Mouse (Mus musculus) liver, embryonic 13.5 days (tissue): ENCODE measurements around the gene Auts2. TPM values are rescaled to one million over a fixed set of nuclear protein-coding genes. Genes with fewer than 3 reads are reported as not detected.

Source experiments
- ATAC-seq: fragments of 200-750 bp; cut with Nextera tagmentation; 2 replicates; pipeline ENCODE4 v1.8.0; 2017; ENCODE audit warnings: low read depth, mild to moderate bottlenecking, moderate number of reproducible peaks, moderate library complexity
- DNase-seq: peaks from one replicate; pipeline ENCODE4 v3.0.0; 2022
- H3K27ac ChIP-seq: fragments of 300-500 bp; sonication (generic); 2 replicates; pipeline ENCODE4 v1.5.1; 2015; ENCODE audit warnings: moderate library complexity, mild to moderate bottlenecking, inconsistent platforms
- H3K27me3 ChIP-seq: fragments of 300-500 bp; sonication (generic); 2 replicates; pipeline ENCODE4 v1.6.1; 2015; ENCODE audit warnings: mild to moderate bottlenecking, inconsistent platforms
- H3K36me3 ChIP-seq: fragments of 300-500 bp; sonication (generic); 2 replicates; pipeline ENCODE4 v1.6.1; 2015; ENCODE audit warnings: mild to moderate bottlenecking, inconsistent platforms
- H3K4me1 ChIP-seq: fragments of 300-500 bp; sonication (generic); replicated peaks from 2 replicates; pipeline ENCODE4 v1.6.1; 2015; ENCODE audit warnings: inconsistent platforms
- H3K4me2 ChIP-seq: fragments of 300-500 bp; sonication (generic); 2 replicates; pipeline ENCODE4 v1.6.1; 2015; ENCODE audit warnings: inconsistent platforms, mild to moderate bottlenecking, moderate library complexity
- H3K4me3 ChIP-seq: fragments of 300-500 bp; sonication (generic); replicated peaks from 2 replicates; pipeline ENCODE4 v1.5.1; 2015; ENCODE audit warnings: mild to moderate bottlenecking, inconsistent platforms
- H3K9ac ChIP-seq: fragments of 300-500 bp; sonication (generic); 2 replicates; pipeline ENCODE4 v1.6.1; 2015; ENCODE audit warnings: mild to moderate bottlenecking, inconsistent platforms
- H3K9me3 ChIP-seq: fragments of 300-500 bp; sonication (generic); replicated peaks from 2 replicates; pipeline ENCODE4 v1.6.1; 2016; ENCODE audit warnings: inconsistent platforms
- WGBS: fragments of 180-500 bp; shearing (Covaris S2); methylation state at CpG from one replicate; pipeline ENCODE4 v1.1.7; 2015; ENCODE audit not compliant: insufficient replicate concordance; 5-methylcytosine and 5-hydroxymethylcytosine counted together
- polyA plus RNA-seq: library from polyadenylated mRNA; unstranded; fragments of >200 nt; fragmentation: Nextera tagmentation; extraction: Ambion mirVana; gene quantifications from 2 replicates; pipeline ENCODE4 v1.2.1, GENCODE M21; 2015

Auts2 gene
- polyA plus RNA-seq, 1 experiment from 2014 or later, result 1.5 TPM

GRCm38 (mm10) chr5:132537475-132537874, 5.7 kb downstream of the Auts2 start:
- Histone ChIP-seq H3K4me2 (no peak overlapping the region), H3K27me3 (peaks cover 25% of the 10 kb centered on the region), H3K4me3 (no peak overlapping the region), H3K9me3 (no peaks in the 10 kb centered on the region), H3K4me1 (peaks cover 9% of the 10 kb centered on the region), H3K27ac (no peak overlapping the region), H3K36me3 (no peaks in the 10 kb centered on the region), H3K9ac (no peak overlapping the region)
- DNase-seq (no peak), ATAC-seq (no peak)
- 56% methylated on average over 4 of the region's 4 CpGs for WGBS

- H3K9ac ChIP-seq, result no peak overlapping the region
- H3K27me3 ChIP-seq, result no peaks in the 10 kb centered on the region
- no peak for DNase-seq
- ATAC-seq, result no peak
- H3K4me2 ChIP-seq, result no peak overlapping the region
- WGBS, result 71% methylated on average over 3 of the region's 3 CpGs
- H3K27ac ChIP-seq, result no peak overlapping the region
- peaks cover 13% of the 10 kb centered on the region; the same call in 1 of the 2 replicates for H3K4me1 ChIP-seq
- no peaks in the 10 kb centered on the region for H3K36me3 ChIP-seq
- no peaks in the 10 kb centered on the region for H3K9me3 ChIP-seq
- H3K4me3 ChIP-seq, result no peak overlapping the region
Observed at GRCm38 (mm10) chr5:132526395-132526794, 16.7 kb downstream of the Auts2 start.

DNA sequence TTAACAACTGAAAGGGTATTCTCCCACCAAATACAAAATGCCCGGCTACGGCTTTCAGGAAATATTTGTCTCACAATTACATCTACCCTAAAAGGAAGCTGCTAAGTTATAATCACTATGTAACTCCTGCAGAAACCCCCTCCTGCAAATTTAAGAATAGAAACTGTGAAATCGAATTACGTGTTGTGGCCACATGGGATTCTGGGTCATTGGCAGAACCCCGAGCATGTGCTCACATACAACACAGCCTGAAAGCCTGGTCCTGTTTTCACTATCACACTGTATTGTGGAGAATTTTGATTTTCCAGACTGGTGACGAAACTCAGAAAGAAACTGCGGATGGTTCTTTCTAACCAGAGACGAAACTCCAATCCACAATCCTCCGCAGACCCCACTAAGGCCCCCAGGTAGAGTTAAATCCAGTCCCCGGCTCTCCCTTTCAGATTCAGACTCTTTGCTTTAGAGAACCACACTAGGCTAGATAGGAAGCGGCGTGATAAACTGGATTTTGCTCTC, 21.7 kb downstream of the Auts2 start:
- DNase-seq (no peak), ATAC-seq (no peak)
- Histone ChIP-seq H3K27ac (no peak overlapping the region), H3K9ac (no peak overlapping the region), H3K4me3 (no peak overlapping the region), H3K4me2 (no peak overlapping the region), H3K36me3 (no peaks in the 10 kb centered on the region), H3K27me3 (no peaks in the 10 kb centered on the region), H3K4me1 (peaks cover 11% of the 10 kb centered on the region; the same call in 1 of the 2 replicates), H3K9me3 (no peaks in the 10 kb centered on the region)
- WGBS, result 70% methylated on average over 12 of the region's 12 CpGs

GRCm38 (mm10) chr5:132517879-132518278, 25.3 kb downstream of the Auts2 start:
- Histone ChIP-seq H3K4me1 (peaks cover 22% of the 10 kb centered on the region; the same call in 1 of the 2 replicates), H3K36me3 (no peaks in the 10 kb centered on the region), H3K4me3 (no peak overlapping the region), H3K9me3 (no peaks in the 10 kb centered on the region), H3K27ac (no peak overlapping the region), H3K27me3 (no peaks in the 10 kb centered on the region), H3K9ac (no peak overlapping the region), H3K4me2 (no peak overlapping the region)
- 66% methylated on average over 6 of the region's 6 CpGs for WGBS
- ATAC-seq (no peak), DNase-seq (no peak)

- ATAC-seq (no peak), DNase-seq (no peak)
- peaks cover 22% of the 10 kb centered on the region; the same call in 1 of the 2 replicates for H3K4me1 ChIP-seq
- no peaks in the 10 kb centered on the region for H3K27me3 ChIP-seq
- no peaks in the 10 kb centered on the region for H3K36me3 ChIP-seq
- H3K9me3 ChIP-seq, result no peaks in the 10 kb centered on the region
- no peak overlapping the region for H3K9ac ChIP-seq
- H3K27ac ChIP-seq, result no peak overlapping the region
- H3K4me3 ChIP-seq, result no peak overlapping the region
- H3K4me2 ChIP-seq, result no peak overlapping the region
- WGBS, result 61% methylated on average over 6 of the region's 6 CpGs
Observed at GRCm38 (mm10) chr5:132514521-132514920, 28.6 kb downstream of the Auts2 start.

DNA sequence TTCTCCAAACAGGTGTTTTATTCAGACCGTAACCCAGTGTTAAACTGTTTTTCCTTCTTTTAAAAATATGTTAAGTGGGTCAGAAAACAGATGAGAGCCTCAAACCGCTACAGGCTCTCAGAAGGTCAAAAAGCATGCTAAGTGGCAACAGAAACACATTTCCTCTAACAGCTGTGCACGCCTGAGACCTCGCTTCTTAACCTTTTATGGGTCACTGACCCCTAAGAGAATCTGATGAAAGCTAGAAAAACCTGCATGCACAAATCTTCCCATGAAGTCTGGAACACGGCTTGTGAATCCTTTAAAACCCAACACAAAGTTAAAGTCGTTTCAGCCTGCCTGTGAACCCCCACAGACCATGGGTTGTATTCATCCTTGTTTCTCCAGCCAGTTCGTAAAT, 29.9 kb downstream of the Auts2 start:
- Histone ChIP-seq H3K4me1 (peaks cover 15% of the 10 kb centered on the region; the same call in 1 of the 2 replicates), H3K4me3 (no peak overlapping the region), H3K36me3 (no peaks in the 10 kb centered on the region), H3K9ac (no peak overlapping the region), H3K27ac (no peak overlapping the region), H3K9me3 (no peaks in the 10 kb centered on the region), H3K4me2 (no peak overlapping the region), H3K27me3 (no peaks in the 10 kb centered on the region)
- no peak for DNase-seq
- WGBS, result 67% methylated on average over 7 of the region's 7 CpGs
- no peak for ATAC-seq

GRCm38 (mm10) chr5:132509464-132509885, 33.7 kb downstream of the Auts2 start:
- Histone ChIP-seq H3K36me3 (no peaks in the 10 kb centered on the region), H3K9ac (no peak overlapping the region), H3K27ac (no peak overlapping the region), H3K27me3 (no peaks in the 10 kb centered on the region), H3K4me3 (no peak overlapping the region), H3K9me3 (no peaks in the 10 kb centered on the region), H3K4me2 (no peak overlapping the region), H3K4me1 (peaks cover 13% of the 10 kb centered on the region; the same call in 1 of the 2 replicates)
- 58% methylated on average over 9 of the region's 9 CpGs for WGBS
- DNase-seq, result no peak
- no peak for ATAC-seq

DNA sequence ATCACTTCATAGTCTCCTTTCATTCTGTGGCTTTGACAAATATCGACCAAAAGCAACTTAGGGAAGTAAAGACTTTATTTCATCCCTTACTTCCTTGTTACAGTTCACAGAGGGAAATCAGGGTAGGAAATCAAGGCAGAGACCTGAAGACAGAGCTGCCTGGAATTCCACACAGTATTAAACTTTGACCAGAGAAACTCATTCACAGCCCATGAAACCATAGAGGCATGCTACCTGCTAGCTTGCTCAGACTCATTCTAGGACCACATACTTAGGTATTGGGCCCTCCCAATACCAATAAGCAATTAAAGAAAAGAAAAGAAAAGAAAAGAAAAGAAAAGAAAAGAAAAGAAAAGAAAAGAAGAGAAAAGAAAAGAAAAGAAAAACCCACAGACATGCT, 38.3 kb downstream of the Auts2 start:
- 50% methylated on average over 1 of the region's 1 CpGs for WGBS
- no peaks in the 10 kb centered on the region for H3K36me3 ChIP-seq
- DNase-seq (no peak), ATAC-seq (no peak)
- H3K4me3 ChIP-seq, result no peak overlapping the region
- H3K9ac ChIP-seq, result no peak overlapping the region
- no peaks in the 10 kb centered on the region for H3K9me3 ChIP-seq
- peaks cover 13% of the 10 kb centered on the region for H3K4me1 ChIP-seq
- H3K27ac ChIP-seq, result no peak overlapping the region
- no peak overlapping the region for H3K4me2 ChIP-seq
- no peaks in the 10 kb centered on the region for H3K27me3 ChIP-seq

DNA sequence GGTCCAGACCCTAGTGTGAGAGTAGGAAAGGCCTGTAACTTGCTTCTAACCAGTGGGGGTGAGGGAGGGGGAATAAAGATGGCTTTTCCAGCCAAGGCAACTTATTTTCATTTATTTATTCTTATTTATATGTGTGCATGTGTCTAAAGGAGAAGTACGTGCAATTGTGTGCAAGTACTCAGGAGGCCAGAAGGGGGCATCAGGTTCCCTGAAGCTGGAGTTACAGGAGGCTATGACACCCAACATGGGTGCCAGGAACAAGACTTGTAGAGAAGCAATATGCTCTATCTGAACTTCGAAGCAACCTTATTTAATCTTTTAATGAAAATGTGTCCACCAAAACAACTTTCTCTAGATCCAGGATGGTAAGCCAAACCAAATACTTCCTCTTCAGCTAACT, 39.7 kb downstream of the Auts2 start:
- H3K9ac ChIP-seq, result no peak overlapping the region
- DNase-seq, result no peak

GRCm38 (mm10) chr5:132502036-132502435, 41.1 kb downstream of the Auts2 start:
- no peak overlapping the region for H3K27ac ChIP-seq
- H3K36me3 ChIP-seq, result no peaks in the 10 kb centered on the region
- no peaks in the 10 kb centered on the region for H3K27me3 ChIP-seq
- DNase-seq, result no peak
- no peak overlapping the region for H3K9ac ChIP-seq
- no peaks in the 10 kb centered on the region for H3K9me3 ChIP-seq
- H3K4me2 ChIP-seq, result no peak overlapping the region
- 35% methylated on average over 5 of the region's 5 CpGs for WGBS
- H3K4me1 ChIP-seq, result peaks cover 13% of the 10 kb centered on the region
- H3K4me3 ChIP-seq, result no peak overlapping the region
- no peak for ATAC-seq

More for the DNA sequence above, 39.7 kb downstream of the Auts2 start:
- Histone ChIP-seq H3K27ac (no peak overlapping the region), H3K4me3 (no peak overlapping the region), H3K4me2 (no peak overlapping the region), H3K9me3 (no peaks in the 10 kb centered on the region), H3K36me3 (no peaks in the 10 kb centered on the region), H3K27me3 (no peaks in the 10 kb centered on the region), H3K4me1 (peaks cover 13% of the 10 kb centered on the region)
- no peak for ATAC-seq
- 79% methylated on average over 2 of the region's 2 CpGs for WGBS

GRCm38 (mm10) chr5:132500817-132501231, 42.3 kb downstream of the Auts2 start:
- ATAC-seq (no peak), DNase-seq (no peak)
- Histone ChIP-seq H3K4me2 (no peak overlapping the region), H3K9ac (no peak overlapping the region), H3K4me3 (no peak overlapping the region), H3K9me3 (no peaks in the 10 kb centered on the region), H3K27me3 (no peaks in the 10 kb centered on the region), H3K36me3 (no peaks in the 10 kb centered on the region), H3K4me1 (peaks cover 10% of the 10 kb centered on the region), H3K27ac (no peak overlapping the region)
- WGBS, result 20% methylated on average over 3 of the region's 3 CpGs

DNA sequence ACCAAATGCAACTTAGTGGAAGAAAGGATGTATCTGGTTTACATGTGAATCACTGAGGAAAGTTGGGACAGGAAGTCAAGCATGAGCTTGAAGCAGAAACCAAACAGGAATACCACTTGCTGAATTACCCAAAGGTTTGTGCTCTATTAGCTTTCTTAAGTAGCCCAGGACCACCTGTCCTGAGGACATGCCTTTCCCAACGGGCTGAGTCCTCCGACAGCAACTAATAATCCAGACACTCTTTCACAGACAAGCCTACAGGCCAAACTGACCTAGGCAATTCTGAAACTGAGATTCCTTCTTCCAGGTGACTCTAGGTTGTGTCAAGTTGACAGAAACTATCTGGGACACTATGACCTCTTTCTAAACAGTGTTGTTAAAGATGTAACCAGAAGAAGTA, 44.2 kb downstream of the Auts2 start:
- no peak overlapping the region for H3K27ac ChIP-seq
- H3K36me3 ChIP-seq, result no peaks in the 10 kb centered on the region
- no peak overlapping the region for H3K9ac ChIP-seq
- 69% methylated on average over 2 of the region's 2 CpGs for WGBS
- ATAC-seq, result no peak
- H3K4me3 ChIP-seq, result no peak overlapping the region
- H3K9me3 ChIP-seq, result no peaks in the 10 kb centered on the region
- DNase-seq, result no peak
- peaks cover 10% of the 10 kb centered on the region for H3K4me1 ChIP-seq
- H3K4me2 ChIP-seq, result no peak overlapping the region
- H3K27me3 ChIP-seq, result no peaks in the 10 kb centered on the region
